19 mouse cellular contexts compared by ENCODE assay signal in genomic region chr13:101338280-101338872, GRCm38 (mm10).
"Had no signal": no experiment of that assay in that cellular context is flagged by ENCODE, and none has a peak within 500 bp of the region (broad histone marks: within the 10 kb centered on the region; RNA-seq: fewer than 3 reads in every experiment).

No protein-coding gene starts in this region.

- H3K27ac ChIP-seq: midbrain, embryonic 10.5 days; midbrain, embryonic 12.5 days; neural tube, embryonic 13.5 days; neural tube, embryonic 15.5 days had no signal

- H3K4me2 ChIP-seq: lung, embryonic 14.5 days; midbrain, embryonic 12.5 days; neural tube, embryonic 13.5 days; neural tube, embryonic 15.5 days had no signal

- H3K4me3 ChIP-seq: midbrain, embryonic 10.5 days; midbrain, embryonic 12.5 days; myocyte; neural tube, embryonic 13.5 days; neural tube, embryonic 15.5 days had no signal

- H3K4me1 ChIP-seq: midbrain, embryonic 10.5 days; midbrain, embryonic 12.5 days; neural tube, embryonic 13.5 days; neural tube, embryonic 15.5 days had no signal

- DNase-seq: lung, adult 18-20 months; lung, embryonic 14.5 days; lung, postnatal 14 days; lung, postnatal 4 days; midbrain, embryonic 14.5 days; retina, postnatal 1 day; right cerebral cortex, adult 18-20 months; right cerebral cortex, postnatal 25 days; right cerebral cortex, postnatal 4 days; spleen, adult 18-20 months; thymus, adult 18-20 months; thymus, postnatal 14 days; thymus, postnatal 36 days had no signal

- H3K9ac ChIP-seq: lung, embryonic 14.5 days; midbrain, embryonic 12.5 days; neural tube, embryonic 13.5 days; neural tube, embryonic 15.5 days had no signal

- ATAC-seq: midbrain, embryonic 16.5 days had no signal

- H3K36me3 ChIP-seq: midbrain, embryonic 10.5 days; midbrain, embryonic 12.5 days; neural tube, embryonic 13.5 days; neural tube, embryonic 15.5 days had no signal

- H3K27me3 ChIP-seq: midbrain, embryonic 12.5 days; neural tube, embryonic 13.5 days; neural tube, embryonic 15.5 days had no signal

- H3K9me3 ChIP-seq: midbrain, embryonic 10.5 days; midbrain, embryonic 12.5 days; neural tube, embryonic 13.5 days; neural tube, embryonic 15.5 days had no signal
